ENCODE assay signal across 29 mouse cellular contexts in genomic region chr14:109937432-109937831, GRCm38 (mm10).
"Had no signal": no experiment of that assay in that cellular context is flagged by ENCODE, and none has a peak within 500 bp of the region (broad histone marks: within the 10 kb centered on the region; RNA-seq: fewer than 3 reads in every experiment).

No protein-coding gene starts in this region.

- H3K4me2 ChIP-seq: embryonic facial prominence, embryonic 12.5 days; embryonic facial prominence, embryonic 13.5 days; embryonic facial prominence, embryonic 15.5 days; forebrain, embryonic 12.5 days; forebrain, embryonic 13.5 days; forebrain, embryonic 15.5 days had no signal

- H3K36me3 ChIP-seq: embryonic facial prominence, embryonic 10.5 days; embryonic facial prominence, embryonic 12.5 days; embryonic facial prominence, embryonic 13.5 days; embryonic facial prominence, embryonic 15.5 days; forebrain, embryonic 10.5 days; forebrain, embryonic 12.5 days; forebrain, embryonic 15.5 days had no signal

- H3K27me3 ChIP-seq: embryonic facial prominence, embryonic 12.5 days; embryonic facial prominence, embryonic 13.5 days; embryonic facial prominence, embryonic 15.5 days; forebrain, embryonic 12.5 days; forebrain, embryonic 13.5 days; forebrain, embryonic 15.5 days had no signal

- ATAC-seq: forebrain, embryonic 13.5 days; forebrain, embryonic 14.5 days; forebrain, embryonic 15.5 days; forebrain, embryonic 16.5 days; forebrain, postnatal 0 days had no signal

- H3K4me3 ChIP-seq: embryonic facial prominence, embryonic 10.5 days; embryonic facial prominence, embryonic 12.5 days; embryonic facial prominence, embryonic 13.5 days; embryonic facial prominence, embryonic 15.5 days; erythroblast, embryonic 14.5 days; forebrain, embryonic 10.5 days; forebrain, embryonic 12.5 days; forebrain, embryonic 13.5 days; forebrain, embryonic 15.5 days; gastrocnemius, adult 2 months; heart, adult 2 months had no signal

- DNase-seq: cerebellum, adult 18-20 months; cerebellum, adult 2 months; cerebellum, adult 8-10 months; cerebellum, adult 9-10 months; cerebellum, adult 9-11 months; cerebellum, postnatal 10 days; cerebellum, postnatal 14 days; cerebellum, postnatal 25 days; cerebellum, postnatal 36 days; embryo, embryonic 11 days; forebrain, postnatal 0 days; gastrocnemius, adult 2 months; gastrocnemius, postnatal 10 days; gastrocnemius, postnatal 14 days; gastrocnemius, postnatal 25 days; gastrocnemius, postnatal 36 days; heart, adult 18-20 months; heart, adult 2 months had no signal

- H3K9ac ChIP-seq: embryonic facial prominence, embryonic 12.5 days; embryonic facial prominence, embryonic 13.5 days; embryonic facial prominence, embryonic 15.5 days; forebrain, embryonic 12.5 days; forebrain, embryonic 13.5 days; forebrain, embryonic 15.5 days; forebrain, postnatal 0 days had no signal

- H3K4me1 ChIP-seq: embryonic facial prominence, embryonic 10.5 days; embryonic facial prominence, embryonic 12.5 days; embryonic facial prominence, embryonic 13.5 days; embryonic facial prominence, embryonic 15.5 days; forebrain, embryonic 10.5 days; forebrain, embryonic 12.5 days; forebrain, embryonic 13.5 days; forebrain, embryonic 15.5 days had no signal

- H3K9me3 ChIP-seq: embryonic facial prominence, embryonic 10.5 days; embryonic facial prominence, embryonic 12.5 days; embryonic facial prominence, embryonic 13.5 days; embryonic facial prominence, embryonic 15.5 days; forebrain, embryonic 10.5 days; forebrain, embryonic 12.5 days; forebrain, embryonic 13.5 days; forebrain, embryonic 15.5 days had no signal

- H3K27ac ChIP-seq: embryonic facial prominence, embryonic 10.5 days; embryonic facial prominence, embryonic 12.5 days; embryonic facial prominence, embryonic 13.5 days; embryonic facial prominence, embryonic 15.5 days; forebrain, embryonic 10.5 days; forebrain, embryonic 12.5 days; forebrain, embryonic 13.5 days; forebrain, embryonic 15.5 days; gastrocnemius, adult 2 months; heart, adult 2 months had no signal
